Mouse (Mus musculus): ENCODE data around the gene Spns1. TPM values are rescaled to one million over a fixed set of nuclear protein-coding genes. Genes with fewer than 3 reads are reported as not detected.
"Not testable (repeated sequence)": the region's sequence is repeated elsewhere in the genome, so short reads cannot be mapped to it uniquely, and the experiment has no call there.

The Spns1 gene
- polyA plus RNA-seq, 1 experiment from 2014 or later: 61.7 TPM

- Histone ChIP-seq H3K27me3 (peaks cover 12% of the 10 kb centered on the region), H3K9ac (no peak overlapping the region), H3K27ac (no peak overlapping the region), H3K4me2 (replicated peaks) (no peak overlapping the region), H3K9me3 (no peaks in the 10 kb centered on the region), H3K36me3 (no peaks in the 10 kb centered on the region), H3K4me3 (no peak overlapping the region), H3K4me1 (no peaks in the 10 kb centered on the region)
- ATAC-seq (ENCODE audit: low FRiP score, low read depth): no peak
- 87% methylated on average over 9 of the region's 9 CpGs for WGBS
Measured at GRCm38 (mm10) chr7:126329907-126330645, 47.2 kb downstream of the Spns1 start.

GRCm38 (mm10) chr7:126328848-126329247 lies 48.4 kb downstream of the Spns1 start:
- peaks cover 21% of the 10 kb centered on the region for H3K27me3 ChIP-seq
- H3K4me3 ChIP-seq; H3K4me2 ChIP-seq (replicated peaks); H3K9ac ChIP-seq; H3K36me3 ChIP-seq; ATAC-seq (ENCODE audit: low FRiP score, low read depth); H3K4me1 ChIP-seq; H3K9me3 ChIP-seq; H3K27ac ChIP-seq: not testable (repeated sequence)
- WGBS: 89% methylated on average over 5 of the region's 6 CpGs

DNA sequence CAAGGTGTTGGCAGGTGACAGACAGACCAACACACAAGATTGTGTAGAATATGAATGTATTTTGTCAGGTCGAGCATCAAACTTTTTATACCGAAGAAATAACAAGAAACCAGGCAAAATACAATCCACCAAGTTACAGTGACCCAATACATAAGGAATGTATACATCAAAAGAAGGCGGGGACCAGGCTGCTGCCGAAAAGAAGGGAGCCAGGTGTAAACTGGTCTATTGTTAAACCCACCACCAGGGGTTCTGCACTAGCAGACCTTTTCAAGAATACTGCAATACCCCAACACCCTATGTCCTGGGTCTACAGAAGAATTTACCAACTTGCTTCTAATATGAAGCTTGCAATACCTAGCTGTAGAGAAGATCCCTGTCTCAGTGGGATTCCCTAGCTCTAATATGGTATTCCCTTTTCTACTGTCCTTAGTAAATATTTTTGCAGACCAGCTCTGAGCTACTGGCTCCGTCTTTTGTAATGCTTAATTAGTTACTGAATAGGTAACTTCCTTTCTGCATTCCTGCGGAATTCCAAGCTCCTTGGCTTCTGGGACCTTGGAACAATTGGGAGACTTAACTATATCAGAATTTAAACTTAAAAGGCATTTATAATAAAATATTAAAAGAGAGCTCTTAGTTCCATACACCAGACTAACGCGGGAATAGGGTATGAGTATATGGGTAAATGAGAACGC lies 51.5 kb downstream of the Spns1 start:
- 27% methylated on average over 9 of the region's 9 CpGs for WGBS
- not testable (repeated sequence) for H3K4me3 ChIP-seq; ATAC-seq (ENCODE audit: low FRiP score, low read depth); H3K9ac ChIP-seq; H3K36me3 ChIP-seq; H3K4me2 ChIP-seq (replicated peaks); H3K9me3 ChIP-seq; H3K27ac ChIP-seq; H3K4me1 ChIP-seq
- H3K27me3 ChIP-seq: peaks cover 21% of the 10 kb centered on the region

DNA sequence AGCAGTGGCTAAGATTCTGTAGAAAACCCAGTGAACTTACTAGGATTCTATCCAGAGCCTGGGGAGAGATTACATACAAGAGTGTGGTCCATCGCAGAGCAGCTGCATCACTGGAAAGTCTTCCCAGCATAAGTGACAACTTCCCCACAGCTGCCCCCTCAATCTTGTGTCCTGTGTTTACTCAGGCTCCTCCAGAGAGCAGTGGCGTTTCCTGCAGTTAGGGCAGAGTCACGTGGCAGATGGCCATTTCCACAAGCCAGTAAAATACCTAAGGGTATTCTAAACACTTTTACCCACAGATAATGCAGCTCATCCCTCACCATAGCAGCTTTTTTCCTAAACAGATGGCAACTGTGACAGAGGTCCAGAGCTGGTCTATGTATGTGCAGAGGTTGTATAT lies 52.5 kb downstream of the Spns1 start:
- H3K9ac ChIP-seq: no peak overlapping the region
- no peak overlapping the region for H3K27ac ChIP-seq
- 0 out of 2 replicates have a peak, but pooled peaks cover 3% of the 10 kb centered on the region for H3K4me1 ChIP-seq
- 29% methylated on average over 3 of the region's 3 CpGs for WGBS
- H3K4me2 ChIP-seq (replicated peaks): no peak overlapping the region
- 0 out of 2 replicates have a peak, but pooled peaks cover 1% of the 10 kb centered on the region for H3K9me3 ChIP-seq
- no peak for ATAC-seq (ENCODE audit: low FRiP score, low read depth)
- no peak overlapping the region for H3K4me3 ChIP-seq
- H3K27me3 ChIP-seq: peaks cover 21% of the 10 kb centered on the region
- no peaks in the 10 kb centered on the region for H3K36me3 ChIP-seq

DNA sequence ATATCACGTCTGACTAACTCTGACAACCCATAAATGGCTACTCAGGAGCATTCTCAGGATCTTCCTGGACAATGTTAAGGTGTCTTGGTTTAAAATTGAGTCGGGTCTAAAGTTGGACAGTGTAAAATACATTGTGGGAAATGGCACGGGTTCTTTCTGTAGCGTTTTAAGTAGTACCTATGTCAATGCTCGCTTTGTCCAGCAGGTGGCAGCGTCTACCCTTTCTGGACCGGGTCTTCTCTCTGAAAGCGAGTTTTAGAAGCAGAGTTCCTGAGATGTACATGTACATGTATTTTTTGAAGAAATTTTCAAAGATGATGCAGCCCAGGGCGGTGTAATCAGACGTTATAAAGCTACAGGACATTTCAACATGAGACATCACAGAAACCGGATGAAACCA lies 53.5 kb downstream of the Spns1 start:
- Histone ChIP-seq H3K9me3 (0 out of 2 replicates have a peak, but pooled peaks cover 4% of the 10 kb centered on the region), H3K4me3 (no peak overlapping the region), H3K36me3 (no peaks in the 10 kb centered on the region), H3K9ac (no peak overlapping the region), H3K4me1 (0 out of 2 replicates have a peak, but pooled peaks cover 3% of the 10 kb centered on the region), H3K4me2 (replicated peaks) (no peak overlapping the region), H3K27me3 (peaks cover 21% of the 10 kb centered on the region), H3K27ac (no peak overlapping the region)
- whole genome bisulfite sequencing: 6% methylated on average over 11 of the region's 11 CpGs
- no peak for ATAC-seq (ENCODE audit: low FRiP score, low read depth)

Small RNA genes lying within 50 kb of the gene (microRNA-seq; reads per million reads assigned to microRNA genes)
- not detected for gene Mir7058

Other genes with a start within 250 kb of the Spns1 start
- 53.3 and 54.4 TPM in 2 replicates for gene Xpo6, start 176.9 kb downstream of the Spns1 start, polyA plus RNA-seq (2015; fragmentation: Nextera tagmentation; extraction: Ambion mirVana)
- gene Sbk1, start 104.8 kb downstream of the Spns1 start, polyA plus RNA-seq (2015; fragmentation: Nextera tagmentation; extraction: Ambion mirVana): 56.7 and 58.2 TPM in 2 replicates
- gene Lat, start 7.9 kb downstream of the Spns1 start, polyA plus RNA-seq (2015; fragmentation: Nextera tagmentation; extraction: Ambion mirVana): 2.9 and 3.6 TPM in 2 replicates
- gene Nfatc2ip, start 19.3 kb upstream of the Spns1 start, polyA plus RNA-seq (2015; fragmentation: Nextera tagmentation; extraction: Ambion mirVana): 2.3 and 2.4 TPM in 2 replicates
- gene Cd19, start 37.4 kb upstream of the Spns1 start, polyA plus RNA-seq (2015; fragmentation: Nextera tagmentation; extraction: Ambion mirVana): not detected in 2 replicates
- gene Rabep2, start 51.3 kb upstream of the Spns1 start, polyA plus RNA-seq (2015; fragmentation: Nextera tagmentation; extraction: Ambion mirVana): 36.6 and 37.0 TPM in 2 replicates
- gene Atp2a1, start 85.7 kb upstream of the Spns1 start, polyA plus RNA-seq (2015; fragmentation: Nextera tagmentation; extraction: Ambion mirVana): 90.2 and 93.8 TPM in 2 replicates
- gene Sh2b1, start 98.0 kb upstream of the Spns1 start, polyA plus RNA-seq (2015; fragmentation: Nextera tagmentation; extraction: Ambion mirVana): 56.6 and 61.4 TPM in 2 replicates
- gene Tufm, start 109.9 kb upstream of the Spns1 start, polyA plus RNA-seq (2015; fragmentation: Nextera tagmentation; extraction: Ambion mirVana): 135 and 137 TPM in 2 replicates
- 49.9 and 51.8 TPM in 2 replicates for gene Atxn2l, start 126.0 kb upstream of the Spns1 start, polyA plus RNA-seq (2015; fragmentation: Nextera tagmentation; extraction: Ambion mirVana)
- 207 and 208 TPM in 2 replicates for gene Eif3c, start 189.0 kb upstream of the Spns1 start, polyA plus RNA-seq (2015; fragmentation: Nextera tagmentation; extraction: Ambion mirVana)
- 0.71 and 0.72 TPM in 2 replicates for gene Apobr, start 207.5 kb upstream of the Spns1 start, polyA plus RNA-seq (2015; fragmentation: Nextera tagmentation; extraction: Ambion mirVana)
- gene Cln3, start 208.4 kb upstream of the Spns1 start, polyA plus RNA-seq (2015; fragmentation: Nextera tagmentation; extraction: Ambion mirVana): 38.6 and 38.7 TPM in 2 replicates
- not detected in 2 replicates for gene Il27, start 217.5 kb upstream of the Spns1 start, polyA plus RNA-seq (2015; fragmentation: Nextera tagmentation; extraction: Ambion mirVana)

Data from limb, embryonic 13.5 days (tissue).